Comparison of ENCODE assay signal across 8 mouse cellular contexts in the genomic region with DNA sequence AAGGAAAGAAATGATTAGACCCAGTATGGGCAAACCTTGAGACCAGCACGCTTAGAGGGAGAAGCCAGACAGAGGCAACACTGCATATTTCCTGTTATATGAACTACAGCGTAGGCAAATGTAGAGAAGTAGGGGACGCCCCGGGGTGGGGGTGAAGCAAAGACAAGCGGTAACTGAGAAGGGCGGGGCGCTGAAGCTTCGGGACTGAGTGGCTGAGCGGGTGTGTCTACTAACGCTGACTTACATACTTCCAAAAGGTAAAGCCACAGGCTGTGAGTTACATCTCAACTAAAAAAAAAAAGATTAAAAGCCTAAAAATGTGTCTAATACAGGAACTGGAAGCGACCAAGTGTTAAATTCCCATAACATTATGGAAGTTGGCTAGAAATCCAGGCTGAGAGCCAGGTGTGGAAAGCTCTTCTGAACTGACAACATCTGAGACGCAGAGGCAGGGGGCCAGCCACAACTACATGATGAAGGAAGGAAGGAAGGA. TPM values are rescaled to one million over a fixed set of nuclear protein-coding genes. Genes with fewer than 3 reads are reported as not detected.
A peak's percentile ranks its signal among the peaks of the same experiment; 100 is the strongest.
DNase-seq lines count a peak whose midpoint lies in the region; ATAC-seq and TF ChIP-seq lines count a peak whose summit lies in the region.

No protein-coding gene starts in this region.

- H3K9ac ChIP-seq in hindbrain, embryonic 13.5 days, result peak overlapping the region; percentile 96
- peak overlapping the region; percentile 79 for H3K9ac ChIP-seq in liver, embryonic 15.5 days

- H3K9me3 ChIP-seq in hindbrain, embryonic 13.5 days, result no peaks in the 10 kb centered on the region
- H3K9me3 ChIP-seq in liver, embryonic 15.5 days (replicated peaks), result no peaks in the 10 kb centered on the region

- H3K27me3 ChIP-seq in testis, adult 2 months (ENCODE audit: control insufficient read depth, insufficient read depth, low read length), result no peaks in the 10 kb centered on the region
- H3K27me3 ChIP-seq in hindbrain, embryonic 13.5 days, result no peaks in the 10 kb centered on the region
- peaks cover 15% of the 10 kb centered on the region for H3K27me3 ChIP-seq in liver, embryonic 15.5 days

- H3K4me3 ChIP-seq in testis, adult 2 months (ENCODE audit: control insufficient read depth, low read depth, low read length), result peak overlapping the region; percentile 91; the same call in 1 of the 2 replicates
- H3K4me3 ChIP-seq in hindbrain, embryonic 13.5 days, result peak overlapping the region; percentile 87
- H3K4me3 ChIP-seq in liver, embryonic 15.5 days (replicated peaks), result peak overlapping the region; percentile 82

- 0 out of 2 replicates have a peak, but pooled peaks have one; percentile 24 for ATAC-seq in erythroblast, adult 5-6 weeks (replicated peaks; ENCODE audit: low FRiP score, poor library complexity, severe bottlenecking)
- ATAC-seq in hindbrain, embryonic 13.5 days (ENCODE audit: low FRiP score), result no peak
- peak; percentile 26; the same call in 1 of the 2 replicates for ATAC-seq in liver, embryonic 15.5 days (ENCODE audit: insufficient read depth)
- no peak for ATAC-seq in frontal cortex, adult (ENCODE audit: low TSS enrichment)

- H3K4me2 ChIP-seq in hindbrain, embryonic 13.5 days, result peak overlapping the region; percentile 84
- peak overlapping the region; percentile 99 for H3K4me2 ChIP-seq in liver, embryonic 15.5 days

- WGBS in hindbrain, embryonic 13.5 days, result 42% methylated on average over 12 of the region's 12 CpGs
- WGBS in liver, embryonic 15.5 days (ENCODE audit: insufficient replicate concordance), result 6% methylated on average over 12 of the region's 12 CpGs

- no peaks in the 10 kb centered on the region for H3K36me3 ChIP-seq in testis, adult 2 months (ENCODE audit: control insufficient read depth, insufficient read depth, low read length)
- H3K36me3 ChIP-seq in hindbrain, embryonic 13.5 days, result peaks cover 18% of the 10 kb centered on the region
- H3K36me3 ChIP-seq in liver, embryonic 15.5 days (replicated peaks), result peaks cover 6% of the 10 kb centered on the region

- H3K4me1 ChIP-seq in testis, adult 2 months (ENCODE audit: control insufficient read depth, insufficient read depth, low read length), result peaks cover 7% of the 10 kb centered on the region
- H3K4me1 ChIP-seq in hindbrain, embryonic 13.5 days (replicated peaks), result peaks cover 44% of the 10 kb centered on the region
- peaks cover 67% of the 10 kb centered on the region for H3K4me1 ChIP-seq in liver, embryonic 15.5 days (replicated peaks)

- no peak for DNase-seq in testis, postnatal 14 days (ENCODE audit: low spot score)
- peak; percentile 84 to 87 for DNase-seq in natural killer cell, adult 2 months (ENCODE audit: low spot score in 2 of 2)
- no peak for DNase-seq in layer of hippocampus, adult 8-10 months (ENCODE audit: low spot score in 2 of 2)

- TF ChIP-seq CTCF in testis, adult 2 months (IDR thresholded peaks at IDR 0.05; ENCODE audit: control insufficient read depth, insufficient read depth, insufficient replicate concordance, low read depth, low read length), result no peak

- TF ChIP-seq POLR2A in testis, adult 2 months (IDR thresholded peaks at IDR 0.05; ENCODE audit: control insufficient read depth, low read depth, low read length), result no peak

- no peak overlapping the region; the same call in 1 of the 2 replicates for H3K27ac ChIP-seq in testis, adult 2 months (ENCODE audit: control insufficient read depth, insufficient read depth, low read depth, low read length)
- H3K27ac ChIP-seq in hindbrain, embryonic 13.5 days, result peak overlapping the region; percentile 94
- H3K27ac ChIP-seq in liver, embryonic 15.5 days (replicated peaks), result peak overlapping the region; percentile 89

RNA-seq across cellular contexts. Expression of a gene that starts 1.3 kb away (rescaled TPM):
- polyA plus RNA-seq in testis, adult 2 months (2012; rRNA removed), result 4.1 and 5.0 TPM in 2 replicates
- total RNA-seq in erythroblast, adult 5-6 weeks (2015; ENCODE audit: low replicate concordance), result 55.9 and 63.5 TPM in 2 replicates
- total RNA-seq in erythroblast, adult 5-6 weeks (2017; ENCODE audit: low replicate concordance), result 60.6 and 63.8 TPM in 2 replicates
- 15.0 and 18.7 TPM in 2 replicates for polyA plus RNA-seq in hindbrain, embryonic 13.5 days (2015; fragmentation: Nextera tagmentation; extraction: Ambion mirVana)
- polyA plus RNA-seq in liver, embryonic 15.5 days (2015; fragmentation: Nextera tagmentation; extraction: Ambion mirVana), result 6.6 and 7.4 TPM in 2 replicates
- 10 to 100 TPM; 27.9 to 32.3 (median 29.3) TPM for total RNA-seq in layer of hippocampus, adult 8-10 months (2022)

RNA-seq across cellular contexts. Expression of a gene that starts 11.1 kb away (rescaled TPM):
- polyA plus RNA-seq in testis, adult 2 months (2012; rRNA removed), result 0.06 and 0.40 TPM in 2 replicates
- total RNA-seq in erythroblast, adult 5-6 weeks (2015; ENCODE audit: low replicate concordance), result not detected in 2 replicates
- not detected in 2 replicates for total RNA-seq in erythroblast, adult 5-6 weeks (2017; ENCODE audit: low replicate concordance)
- not detected in 2 replicates for polyA plus RNA-seq in hindbrain, embryonic 13.5 days (2015; fragmentation: Nextera tagmentation; extraction: Ambion mirVana)
- polyA plus RNA-seq in liver, embryonic 15.5 days (2015; fragmentation: Nextera tagmentation; extraction: Ambion mirVana), result not detected in 2 replicates
- under 1 TPM in 1 of 4 experiments, not detected in 3; 0.31 TPM for total RNA-seq in layer of hippocampus, adult 8-10 months (2022)

Comparison
In these comparisons a context has a peak if more than half of its experiments do, and no peak if none do; other contexts are left out.
1. DNase-seq: peak in natural killer cell, adult 2 months (2 of 2); none in testis, postnatal 14 days (single experiment) and layer of hippocampus, adult 8-10 months (0 of 2).
2. ATAC-seq: peak in erythroblast, adult 5-6 weeks (single experiment) and liver, embryonic 15.5 days (single experiment); none in hindbrain, embryonic 13.5 days (single experiment) and frontal cortex, adult (single experiment).
3. Peak in every context shown above with its lines, with median percentiles within 50 percentile points of each other: H3K4me3 ChIP-seq.